ENCODE assay signal across 32 mouse cellular contexts in the genomic region with DNA sequence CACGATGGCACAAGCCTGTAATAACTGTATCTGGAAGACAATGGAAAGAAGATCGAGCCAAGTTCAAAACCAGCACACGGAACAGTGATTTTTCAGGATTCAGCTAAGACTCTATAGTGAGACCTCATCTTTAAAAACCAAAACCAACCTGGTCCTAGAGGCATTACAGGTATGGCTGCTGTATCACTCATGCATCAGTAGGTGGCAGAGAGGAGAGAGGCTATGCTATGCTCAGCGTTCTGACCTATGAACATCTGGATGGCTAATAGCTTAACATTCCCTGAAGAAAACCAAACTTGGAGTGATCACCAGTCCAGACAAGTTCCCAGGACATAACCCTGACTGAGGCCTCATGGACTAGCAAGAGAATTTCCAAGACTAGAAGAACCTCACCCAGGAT. TPM values are rescaled to one million over a fixed set of nuclear protein-coding genes. Genes with fewer than 3 reads are reported as not detected.
A peak's percentile ranks its signal among the peaks of the same experiment; 100 is the strongest.
DNase-seq lines count a peak whose midpoint lies in the region; ATAC-seq and TF ChIP-seq lines count a peak whose summit lies in the region.
"Had no signal": no experiment of that assay in that cellular context is flagged by ENCODE, and none has a peak within 500 bp of the region (broad histone marks: within the 10 kb centered on the region; RNA-seq: fewer than 3 reads in every experiment).

No protein-coding gene starts in this region.

- H3K4me3 ChIP-seq in heart, embryonic 11.5 days (ENCODE audit: low read depth, low read length), result no peak overlapping the region
- H3K4me3 ChIP-seq in kidney, embryonic 15.5 days (replicated peaks), result no peak overlapping the region
- no peak overlapping the region for H3K4me3 ChIP-seq in lung, embryonic 14.5 days (ENCODE audit: low read depth, low read length)
- H3K4me3 ChIP-seq in MEL (ENCODE audit: control insufficient read depth in 1 of 2, insufficient read depth in 1 of 2, low read depth in 2 of 2, low read length in 2 of 2), result no peak overlapping the region
- H3K4me3 ChIP-seq: embryonic facial prominence, embryonic 12.5 days; embryonic facial prominence, embryonic 15.5 days; gastrocnemius, adult 2 months; heart, adult 2 months; heart, embryonic 10.5 days; hindbrain, embryonic 12.5 days; hindbrain, embryonic 15.5 days had no signal

- 0 out of 2 replicates have a peak, but pooled peaks have one; percentile 19 for TF ChIP-seq CTCF in lung, embryonic 14.5 days (IDR thresholded peaks at IDR 0.05; ENCODE audit: low read depth)
- TF ChIP-seq CTCF in MEL (IDR thresholded peaks at IDR 0.05 in 2 of 3, conservative IDR thresholded peaks at IDR 0.05 in 1 of 3; ENCODE audit: control insufficient read depth in 1 of 3, insufficient read depth in 1 of 3, low read depth in 2 of 3, low read length in 3 of 3, poor library complexity in 1 of 3, severe bottlenecking in 1 of 3), result peak in 1 of 3 experiments; percentile 37; a peak in 2 of 6 replicates

- H3K9ac ChIP-seq in heart, embryonic 11.5 days (ENCODE audit: low read depth, low read length), result no peak overlapping the region
- no peak overlapping the region for H3K9ac ChIP-seq in kidney, embryonic 15.5 days
- no peak overlapping the region for H3K9ac ChIP-seq in lung, embryonic 14.5 days
- H3K9ac ChIP-seq in MEL (ENCODE audit: control insufficient read depth, low read depth, low read length, poor library complexity, severe bottlenecking), result no peak overlapping the region
- H3K9ac ChIP-seq: embryonic facial prominence, embryonic 12.5 days; embryonic facial prominence, embryonic 15.5 days; forebrain, postnatal 0 days; hindbrain, embryonic 12.5 days; hindbrain, embryonic 15.5 days had no signal

- no peaks in the 10 kb centered on the region for H3K4me1 ChIP-seq in heart, embryonic 11.5 days (ENCODE audit: control insufficient read depth, insufficient read depth, low read length)
- no peaks in the 10 kb centered on the region for H3K4me1 ChIP-seq in kidney, embryonic 15.5 days
- H3K4me1 ChIP-seq in lung, embryonic 14.5 days (ENCODE audit: insufficient read depth), result no peaks in the 10 kb centered on the region
- no peaks in the 10 kb centered on the region for H3K4me1 ChIP-seq in MEL (ENCODE audit: control insufficient read depth in 1 of 2, insufficient read depth in 2 of 2, low read length in 2 of 2)
- H3K4me1 ChIP-seq: embryonic facial prominence, embryonic 12.5 days; embryonic facial prominence, embryonic 15.5 days; heart, embryonic 10.5 days; hindbrain, embryonic 12.5 days; hindbrain, embryonic 15.5 days had no signal

- TF ChIP-seq RAD21 in MEL (IDR thresholded peaks at IDR 0.05; ENCODE audit: low read depth, low read length), result peak; percentile 19

- no peak overlapping the region for H3K27ac ChIP-seq in heart, embryonic 11.5 days (ENCODE audit: low read depth, low read length)
- no peak overlapping the region for H3K27ac ChIP-seq in kidney, embryonic 15.5 days
- H3K27ac ChIP-seq in lung, embryonic 14.5 days (ENCODE audit: low read depth), result no peak overlapping the region
- no peak overlapping the region for H3K27ac ChIP-seq in MEL (ENCODE audit: control insufficient read depth, low read depth, low read length)
- H3K27ac ChIP-seq: embryonic facial prominence, embryonic 12.5 days; embryonic facial prominence, embryonic 15.5 days; gastrocnemius, adult 2 months; heart, adult 2 months; heart, embryonic 10.5 days; hindbrain, embryonic 12.5 days; hindbrain, embryonic 15.5 days had no signal

- no peak overlapping the region for H3K4me2 ChIP-seq in heart, embryonic 11.5 days
- no peak overlapping the region for H3K4me2 ChIP-seq in kidney, embryonic 15.5 days
- no peak overlapping the region for H3K4me2 ChIP-seq in lung, embryonic 14.5 days
- H3K4me2 ChIP-seq: embryonic facial prominence, embryonic 12.5 days; embryonic facial prominence, embryonic 15.5 days; hindbrain, embryonic 12.5 days; hindbrain, embryonic 15.5 days had no signal

- peak; percentile 8 for DNase-seq in heart, adult 11 months
- peak; percentile 5 for DNase-seq in kidney, adult 9 months
- no peak for DNase-seq in lung, embryonic 14.5 days
- no peak for DNase-seq in lung, postnatal 36 days
- no peak for DNase-seq in MEL (ENCODE audit: low read depth, low spot score)
- DNase-seq in gastrocnemius, postnatal 25 days, result no peak
- DNase-seq: adrenal gland, postnatal 10 days; adrenal gland, postnatal 36 days; cerebellum, adult 18-20 months; cerebellum, adult 9-10 months; cerebellum, postnatal 14 days; forebrain, postnatal 0 days; gastrocnemius, adult 2 months; gastrocnemius, postnatal 14 days; heart, adult 2 months had no signal

- no peaks in the 10 kb centered on the region for H3K79me2 ChIP-seq in MEL (ENCODE audit: control insufficient read depth, insufficient read depth, low read length, poor library complexity)

- H3K27me3 ChIP-seq in heart, embryonic 11.5 days (ENCODE audit: control insufficient read depth, insufficient read depth, low read length), result no peaks in the 10 kb centered on the region
- H3K27me3 ChIP-seq in kidney, embryonic 15.5 days, result no peaks in the 10 kb centered on the region
- H3K27me3 ChIP-seq in lung, embryonic 14.5 days (ENCODE audit: insufficient read depth, low read length), result no peaks in the 10 kb centered on the region
- H3K27me3 ChIP-seq in MEL (ENCODE audit: control insufficient read depth in 1 of 2, insufficient read depth in 2 of 2, low read length in 2 of 2), result peaks cover 0 to 5% of the 10 kb centered on the region in 2 experiments; a peak in 3 of 4 replicates
- H3K27me3 ChIP-seq: embryonic facial prominence, embryonic 12.5 days; embryonic facial prominence, embryonic 15.5 days; hindbrain, embryonic 12.5 days; hindbrain, embryonic 15.5 days had no signal

- no peak for TF ChIP-seq EP300 in MEL (IDR thresholded peaks at IDR 0.05; ENCODE audit: low read depth in 1 of 2, low read length in 2 of 2)

- ATAC-seq in heart, embryonic 11.5 days (replicated peaks; ENCODE audit: insufficient number of reproducible peaks, low FRiP score, low TSS enrichment), result no peak
- ATAC-seq in kidney, embryonic 15.5 days (replicated peaks; ENCODE audit: low FRiP score), result no peak
- no peak for ATAC-seq in lung, embryonic 14.5 days (ENCODE audit: insufficient read depth)
- ATAC-seq: forebrain, embryonic 14.5 days; forebrain, postnatal 0 days; Patski had no signal

- TF ChIP-seq POLR2A in MEL (IDR thresholded peaks at IDR 0.05; ENCODE audit: control insufficient read depth in 1 of 2, insufficient read depth in 1 of 2, low read depth in 1 of 2, low read length in 2 of 2, poor library complexity in 1 of 2), result no peak

- no peaks in the 10 kb centered on the region for H3K36me3 ChIP-seq in heart, embryonic 11.5 days (ENCODE audit: control insufficient read depth, insufficient read depth, low read length)
- no peaks in the 10 kb centered on the region for H3K36me3 ChIP-seq in kidney, embryonic 15.5 days
- no peaks in the 10 kb centered on the region for H3K36me3 ChIP-seq in lung, embryonic 14.5 days (ENCODE audit: insufficient read depth)
- H3K36me3 ChIP-seq in MEL (ENCODE audit: control insufficient read depth in 1 of 2, insufficient read depth in 2 of 2, low read length in 2 of 2), result no peaks in the 10 kb centered on the region
- H3K36me3 ChIP-seq: embryonic facial prominence, embryonic 12.5 days; embryonic facial prominence, embryonic 15.5 days; heart, embryonic 10.5 days; hindbrain, embryonic 12.5 days; hindbrain, embryonic 15.5 days had no signal

- 75% methylated on average over 4 of the region's 4 CpGs for WGBS in heart, embryonic 11.5 days (ENCODE audit: insufficient replicate concordance)
- WGBS in kidney, embryonic 15.5 days, result 90% methylated on average over 4 of the region's 4 CpGs
- WGBS in lung, embryonic 14.5 days, result 82% methylated on average over 4 of the region's 4 CpGs

- H3K9me3 ChIP-seq in heart, embryonic 11.5 days (replicated peaks; ENCODE audit: control insufficient read depth, low read length), result no peaks in the 10 kb centered on the region
- no peaks in the 10 kb centered on the region for H3K9me3 ChIP-seq in kidney, embryonic 15.5 days (replicated peaks)
- H3K9me3 ChIP-seq in lung, embryonic 14.5 days (ENCODE audit: low read depth, low read length), result no peaks in the 10 kb centered on the region
- no peaks in the 10 kb centered on the region for H3K9me3 ChIP-seq in MEL (replicated peaks; ENCODE audit: insufficient read depth, low read length)
- H3K9me3 ChIP-seq: embryonic facial prominence, embryonic 12.5 days; embryonic facial prominence, embryonic 15.5 days; heart, embryonic 10.5 days; hindbrain, embryonic 12.5 days; hindbrain, embryonic 15.5 days had no signal

RNA-seq across cellular contexts. Expression of a gene that starts 8.3 kb away (rescaled TPM):
- not detected in 2 replicates for polyA plus RNA-seq in heart, embryonic 11.5 days (2014; fragmentation: Nextera tagmentation; extraction: Ambion mirVana)
- polyA plus RNA-seq in kidney, embryonic 15.5 days (2015; fragmentation: Nextera tagmentation; extraction: Ambion mirVana), result not detected in 2 replicates
- polyA plus RNA-seq in lung, embryonic 14.5 days (2014; fragmentation: Nextera tagmentation; extraction: Ambion mirVana), result not detected in 2 replicates
- total RNA-seq in MEL (2012; rRNA removed), result not detected in 2 replicates
- polyA plus RNA-seq in MEL (2012; ENCODE audit: insufficient read depth in 1 of 2, insufficient read length in 2 of 2, low read depth in 1 of 2, low replicate concordance in 2 of 2, missing spikeins in 1 of 2), result not detected
- not detected for total RNA-seq in gastrocnemius, postnatal 25 days (2021)
- total RNA-seq: adrenal gland, adult 18-20 months; adrenal gland, postnatal 36 days; ES-E14; forebrain, postnatal 0 days; gastrocnemius, adult 2 months; gastrocnemius, postnatal 14 days; heart, adult 2 months; heart, postnatal 25 days; hematopoietic stem cell, adult 5-6 weeks had no signal
- polyA plus RNA-seq: embryonic facial prominence, embryonic 12.5 days; embryonic facial prominence, embryonic 15.5 days; forebrain, embryonic 11.5 days; forebrain, embryonic 14.5 days; forebrain, postnatal 0 days; frontal cortex, adult 2 months; heart, adult 2 months; heart, embryonic 10.5 days; heart, embryonic 14.5 days; heart, postnatal 0 days; hindbrain, embryonic 12.5 days; hindbrain, embryonic 15.5 days; Patski had no signal

RNA-seq across cellular contexts. Expression of a gene that starts 8.5 kb away (rescaled TPM):
- polyA plus RNA-seq in heart, embryonic 11.5 days (2014; fragmentation: Nextera tagmentation; extraction: Ambion mirVana), result not detected in 2 replicates
- polyA plus RNA-seq in kidney, embryonic 15.5 days (2015; fragmentation: Nextera tagmentation; extraction: Ambion mirVana), result not detected in 2 replicates
- polyA plus RNA-seq in lung, embryonic 14.5 days (2014; fragmentation: Nextera tagmentation; extraction: Ambion mirVana), result not detected in 2 replicates
- total RNA-seq in MEL (2012; rRNA removed), result not detected in 2 replicates
- polyA plus RNA-seq in MEL (2012; ENCODE audit: insufficient read depth in 1 of 2, insufficient read length in 2 of 2, low read depth in 1 of 2, low replicate concordance in 2 of 2, missing spikeins in 1 of 2), result not detected
- total RNA-seq in gastrocnemius, postnatal 25 days (2021), result not detected
- total RNA-seq: adrenal gland, adult 18-20 months; adrenal gland, postnatal 10 days; adrenal gland, postnatal 36 days; ES-E14; forebrain, postnatal 0 days; gastrocnemius, adult 2 months; gastrocnemius, postnatal 14 days; heart, adult 2 months; heart, postnatal 25 days; hematopoietic stem cell, adult 5-6 weeks had no signal
- polyA plus RNA-seq: embryonic facial prominence, embryonic 12.5 days; embryonic facial prominence, embryonic 15.5 days; forebrain, embryonic 11.5 days; forebrain, embryonic 14.5 days; forebrain, postnatal 0 days; frontal cortex, adult 2 months; heart, adult 2 months; heart, embryonic 10.5 days; heart, embryonic 14.5 days; heart, postnatal 0 days; hindbrain, embryonic 12.5 days; hindbrain, embryonic 15.5 days; Patski had no signal

RNA-seq across cellular contexts. Expression of a gene that starts 16.8 kb away (rescaled TPM):
- not detected in 2 replicates for polyA plus RNA-seq in heart, embryonic 11.5 days (2014; fragmentation: Nextera tagmentation; extraction: Ambion mirVana)
- polyA plus RNA-seq in kidney, embryonic 15.5 days (2015; fragmentation: Nextera tagmentation; extraction: Ambion mirVana), result not detected in 2 replicates
- polyA plus RNA-seq in lung, embryonic 14.5 days (2014; fragmentation: Nextera tagmentation; extraction: Ambion mirVana), result not detected in 2 replicates
- total RNA-seq in MEL (2012; rRNA removed), result not detected in 2 replicates
- polyA plus RNA-seq in MEL (2012; ENCODE audit: insufficient read depth in 1 of 2, insufficient read length in 2 of 2, low read depth in 1 of 2, low replicate concordance in 2 of 2, missing spikeins in 1 of 2), result not detected
- total RNA-seq in gastrocnemius, postnatal 25 days (2021), result not detected
- total RNA-seq: adrenal gland, adult 18-20 months; adrenal gland, postnatal 10 days; adrenal gland, postnatal 36 days; ES-E14; forebrain, postnatal 0 days; gastrocnemius, adult 2 months; gastrocnemius, postnatal 14 days; heart, adult 2 months; heart, postnatal 25 days; hematopoietic stem cell, adult 5-6 weeks had no signal
- polyA plus RNA-seq: embryonic facial prominence, embryonic 12.5 days; embryonic facial prominence, embryonic 15.5 days; forebrain, embryonic 11.5 days; forebrain, embryonic 14.5 days; forebrain, postnatal 0 days; frontal cortex, adult 2 months; heart, adult 2 months; heart, embryonic 10.5 days; heart, embryonic 14.5 days; heart, postnatal 0 days; hindbrain, embryonic 12.5 days; hindbrain, embryonic 15.5 days; Patski had no signal

RNA-seq across cellular contexts. Expression of a gene that starts 28.4 kb away (rescaled TPM):
- polyA plus RNA-seq in heart, embryonic 11.5 days (2014; fragmentation: Nextera tagmentation; extraction: Ambion mirVana), result not detected in 2 replicates
- polyA plus RNA-seq in kidney, embryonic 15.5 days (2015; fragmentation: Nextera tagmentation; extraction: Ambion mirVana), result not detected in 2 replicates
- polyA plus RNA-seq in lung, embryonic 14.5 days (2014; fragmentation: Nextera tagmentation; extraction: Ambion mirVana), result not detected in 2 replicates
- total RNA-seq in MEL (2012; rRNA removed), result not detected in 2 replicates
- not detected for polyA plus RNA-seq in MEL (2012; ENCODE audit: insufficient read depth in 1 of 2, insufficient read length in 2 of 2, low read depth in 1 of 2, low replicate concordance in 2 of 2, missing spikeins in 1 of 2)
- not detected for total RNA-seq in gastrocnemius, postnatal 25 days (2021)
- total RNA-seq: adrenal gland, adult 18-20 months; adrenal gland, postnatal 10 days; adrenal gland, postnatal 36 days; ES-E14; forebrain, postnatal 0 days; gastrocnemius, adult 2 months; gastrocnemius, postnatal 14 days; heart, adult 2 months; heart, postnatal 25 days; hematopoietic stem cell, adult 5-6 weeks had no signal
- polyA plus RNA-seq: embryonic facial prominence, embryonic 12.5 days; embryonic facial prominence, embryonic 15.5 days; forebrain, embryonic 11.5 days; forebrain, embryonic 14.5 days; forebrain, postnatal 0 days; frontal cortex, adult 2 months; heart, embryonic 10.5 days; heart, embryonic 14.5 days; heart, postnatal 0 days; hindbrain, embryonic 12.5 days; hindbrain, embryonic 15.5 days; Patski had no signal

RNA-seq across cellular contexts. Expression of a gene that starts 34.1 kb away (rescaled TPM):
- polyA plus RNA-seq in heart, embryonic 11.5 days (2014; fragmentation: Nextera tagmentation; extraction: Ambion mirVana), result 0.53 TPM in 1 of 2 replicates, not detected in the other
- polyA plus RNA-seq in kidney, embryonic 15.5 days (2015; fragmentation: Nextera tagmentation; extraction: Ambion mirVana), result 0.41 TPM in 1 of 2 replicates, not detected in the other
- polyA plus RNA-seq in lung, embryonic 14.5 days (2014; fragmentation: Nextera tagmentation; extraction: Ambion mirVana), result not detected in 2 replicates
- not detected in 2 replicates for total RNA-seq in MEL (2012; rRNA removed)
- polyA plus RNA-seq in MEL (2012; ENCODE audit: insufficient read depth in 1 of 2, insufficient read length in 2 of 2, low read depth in 1 of 2, low replicate concordance in 2 of 2, missing spikeins in 1 of 2), result not detected
- total RNA-seq in gastrocnemius, postnatal 25 days (2021), result not detected
- total RNA-seq: adrenal gland, adult 18-20 months; adrenal gland, postnatal 10 days; adrenal gland, postnatal 36 days; forebrain, postnatal 0 days; gastrocnemius, adult 2 months; gastrocnemius, postnatal 14 days; heart, adult 2 months; heart, postnatal 25 days; hematopoietic stem cell, adult 5-6 weeks had no signal
- polyA plus RNA-seq: embryonic facial prominence, embryonic 12.5 days; forebrain, embryonic 11.5 days; forebrain, embryonic 14.5 days; forebrain, postnatal 0 days; frontal cortex, adult 2 months; heart, adult 2 months; heart, embryonic 10.5 days; heart, embryonic 14.5 days; heart, postnatal 0 days; hindbrain, embryonic 12.5 days; hindbrain, embryonic 15.5 days; Patski had no signal

Comparison
In these comparisons a context has a peak if more than half of its experiments do, and no peak if none do; other contexts are left out.
1. DNase-seq: peak in heart, adult 11 months (single experiment) and kidney, adult 9 months (single experiment); none in lung, embryonic 14.5 days (single experiment), lung, postnatal 36 days (single experiment), MEL (single experiment) and gastrocnemius, postnatal 25 days (single experiment).